In the genomic region with DNA sequence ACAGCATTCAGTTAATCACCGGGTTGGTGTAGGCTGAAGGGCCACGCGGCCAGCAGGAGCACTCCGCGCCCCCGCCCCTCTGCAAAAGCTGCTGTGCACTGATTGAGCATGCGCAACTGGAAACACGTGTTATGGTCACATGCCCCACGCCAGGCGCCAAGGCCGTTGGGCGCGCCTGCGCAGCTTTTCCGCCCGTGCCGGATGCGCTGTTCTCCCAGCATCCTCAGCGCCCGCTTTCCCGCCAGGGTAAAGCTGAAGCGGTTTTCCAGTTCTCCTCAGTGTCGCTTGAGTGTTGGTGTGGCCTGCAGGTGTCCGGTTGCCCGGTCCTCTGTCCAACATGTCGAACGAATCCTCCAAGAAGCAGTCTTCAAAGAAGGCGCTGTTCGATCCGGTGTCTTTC, we compare ENCODE assay signal across 25 mouse cellular contexts. TPM values are rescaled to one million over a fixed set of nuclear protein-coding genes. Genes with fewer than 3 reads are reported as not detected.
DNase-seq lines count a peak whose midpoint lies in the region; ATAC-seq and TF ChIP-seq lines count a peak whose summit lies in the region.
"Had no signal": no experiment of that assay in that cellular context is flagged by ENCODE, and none has a peak within 500 bp of the region (broad histone marks: within the 10 kb centered on the region; RNA-seq: fewer than 3 reads in every experiment).

TSS of gene Slc25a31 (plus strand) at position 201 of the 400 bp plus-strand sequence.

- TF ChIP-seq EP300 in ES-Bruce4 (IDR thresholded peaks at IDR 0.05; ENCODE audit: insufficient read depth, low read depth, low read length) = no peak

- H3K4me1 ChIP-seq in heart, embryonic 11.5 days (ENCODE audit: control insufficient read depth, insufficient read depth, low read length) = no peaks in the 10 kb centered on the region
- H3K4me1 ChIP-seq in ES-Bruce4 (ENCODE audit: control insufficient read depth, insufficient read depth, low read length) = no peaks in the 10 kb centered on the region
- no peaks in the 10 kb centered on the region for H3K4me1 ChIP-seq in forebrain, embryonic 11.5 days (replicated peaks; ENCODE audit: control insufficient read depth, insufficient read depth, low read length)
- H3K4me1 ChIP-seq: embryonic facial prominence, embryonic 15.5 days; forebrain, embryonic 10.5 days; forebrain, embryonic 15.5 days; heart, embryonic 10.5 days; heart, embryonic 15.5 days; hindbrain, embryonic 13.5 days had no signal

- H3K9ac ChIP-seq in heart, embryonic 11.5 days (ENCODE audit: low read depth, low read length) = no peak within 1 kb of the TSS
- no peak within 1 kb of the TSS for H3K9ac ChIP-seq in ES-Bruce4 (ENCODE audit: low read depth, poor library complexity, severe bottlenecking)
- H3K9ac ChIP-seq in forebrain, embryonic 11.5 days (ENCODE audit: low read length) = no peak within 1 kb of the TSS
- H3K9ac ChIP-seq: embryonic facial prominence, embryonic 15.5 days; forebrain, embryonic 15.5 days; heart, embryonic 15.5 days; hindbrain, embryonic 13.5 days had no signal

- no peak for TF ChIP-seq POLR2A in ES-Bruce4 (IDR thresholded peaks at IDR 0.05; ENCODE audit: insufficient read depth, low read length)

- 0 out of 2 replicates have a peak, but pooled peaks cover 2% of the 10 kb centered on the region for H3K9me3 ChIP-seq in heart, embryonic 11.5 days (replicated peaks; ENCODE audit: control insufficient read depth, low read length)
- H3K9me3 ChIP-seq in ES-Bruce4 (replicated peaks; ENCODE audit: control insufficient read depth, insufficient read depth, low read length, poor library complexity, severe bottlenecking) = 0 out of 2 replicates have a peak, but pooled peaks cover 4% of the 10 kb centered on the region
- H3K9me3 ChIP-seq in forebrain, embryonic 11.5 days (ENCODE audit: control insufficient read depth, low read length) = no peaks in the 10 kb centered on the region; the same call in 1 of the 2 replicates
- H3K9me3 ChIP-seq: embryonic facial prominence, embryonic 15.5 days; forebrain, embryonic 15.5 days; heart, embryonic 10.5 days; heart, embryonic 15.5 days had no signal

- no peaks in the 10 kb centered on the region for H3K27me3 ChIP-seq in heart, embryonic 11.5 days (ENCODE audit: control insufficient read depth, insufficient read depth, low read length)
- peaks cover 5% of the 10 kb centered on the region for H3K27me3 ChIP-seq in ES-Bruce4 (ENCODE audit: control insufficient read depth, insufficient read depth, low read length, poor library complexity, severe bottlenecking)
- H3K27me3 ChIP-seq in forebrain, embryonic 11.5 days (ENCODE audit: control insufficient read depth, insufficient read depth, low read length) = no peaks in the 10 kb centered on the region
- H3K27me3 ChIP-seq: embryonic facial prominence, embryonic 15.5 days; forebrain, embryonic 15.5 days; heart, embryonic 15.5 days; hindbrain, embryonic 13.5 days had no signal

- H3K36me3 ChIP-seq in heart, embryonic 11.5 days (ENCODE audit: control insufficient read depth, insufficient read depth, low read length) = no peaks in the 10 kb centered on the region
- no peaks in the 10 kb centered on the region for H3K36me3 ChIP-seq in ES-Bruce4 (ENCODE audit: control insufficient read depth, insufficient read depth, low read length, poor library complexity, severe bottlenecking)
- no peaks in the 10 kb centered on the region for H3K36me3 ChIP-seq in forebrain, embryonic 11.5 days (ENCODE audit: control insufficient read depth, insufficient read depth, low read length)
- H3K36me3 ChIP-seq: embryonic facial prominence, embryonic 15.5 days; forebrain, embryonic 15.5 days; heart, embryonic 10.5 days; heart, embryonic 15.5 days; hindbrain, embryonic 13.5 days had no signal

- no peak within 1 kb of the TSS for H3K27ac ChIP-seq in heart, embryonic 11.5 days (ENCODE audit: low read depth, low read length)
- H3K27ac ChIP-seq in ES-Bruce4 (ENCODE audit: insufficient read depth, low read length) = no peak within 1 kb of the TSS
- no peak within 1 kb of the TSS for H3K27ac ChIP-seq in forebrain, embryonic 11.5 days (ENCODE audit: low read depth, low read length)
- H3K27ac ChIP-seq: embryonic facial prominence, embryonic 15.5 days; forebrain, embryonic 10.5 days; forebrain, embryonic 15.5 days; heart, embryonic 10.5 days; heart, embryonic 15.5 days; hindbrain, embryonic 13.5 days had no signal

- 79% methylated on average over 30 of the region's 30 CpGs for WGBS in heart, embryonic 11.5 days (ENCODE audit: insufficient replicate concordance)
- WGBS in forebrain, embryonic 11.5 days = 93% methylated on average over 30 of the region's 30 CpGs

- DNase-seq in heart, adult 11 months = peak; percentile 88
- DNase-seq in ZHBTc4 (ENCODE audit: low read depth, low spot score) = peak; percentile 74
- DNase-seq in kidney, adult 9 months = no peak
- DNase-seq in forebrain, embryonic 11.5 days (ENCODE audit: low spot score) = no peak
- DNase-seq in lung, adult 18-20 months = no peak
- DNase-seq: adrenal gland, postnatal 10 days; cerebellum, adult 11 months; cerebellum, adult 8-10 months; cerebellum, postnatal 14 days; embryo, embryonic 11 days; gastrocnemius, postnatal 36 days; heart, adult 18-20 months; heart, postnatal 14 days had no signal

- no peak for ATAC-seq in heart, embryonic 11.5 days (replicated peaks; ENCODE audit: insufficient number of reproducible peaks, low FRiP score, low TSS enrichment)
- no peak for ATAC-seq in forebrain, embryonic 11.5 days (replicated peaks; ENCODE audit: low FRiP score)
- ATAC-seq: forebrain, embryonic 15.5 days; intestine, embryonic 16.5 days; Patski had no signal

- H3K4me2 ChIP-seq in heart, embryonic 11.5 days = no peak within 1 kb of the TSS
- no peak within 1 kb of the TSS for H3K4me2 ChIP-seq in forebrain, embryonic 11.5 days (ENCODE audit: low read depth, low read length, severe bottlenecking)
- H3K4me2 ChIP-seq: embryonic facial prominence, embryonic 15.5 days; forebrain, embryonic 15.5 days; heart, embryonic 15.5 days; hindbrain, embryonic 13.5 days had no signal

- TF ChIP-seq CTCF in ES-Bruce4 (IDR thresholded peaks at IDR 0.05; ENCODE audit: low read depth, low read length) = no peak

- no peak within 1 kb of the TSS for H3K4me3 ChIP-seq in heart, embryonic 11.5 days (ENCODE audit: low read depth, low read length)
- 0 out of 2 replicates have a peak within 1 kb of the TSS, but pooled peaks have one; percentile 1 for H3K4me3 ChIP-seq in ES-Bruce4 (ENCODE audit: low read depth, low read length)
- H3K4me3 ChIP-seq in forebrain, embryonic 11.5 days (ENCODE audit: low read depth, low read length) = no peak within 1 kb of the TSS
- H3K4me3 ChIP-seq: embryonic facial prominence, embryonic 15.5 days; erythroblast, embryonic 14.5 days; forebrain, embryonic 10.5 days; forebrain, embryonic 15.5 days; heart, embryonic 10.5 days; heart, embryonic 15.5 days; hindbrain, embryonic 13.5 days had no signal

RNA-seq across cellular contexts. Expression of gene Slc25a31, which starts in this region (rescaled TPM):
- polyA plus RNA-seq in heart, embryonic 11.5 days (2014; fragmentation: Nextera tagmentation; extraction: Ambion mirVana) = 0.56 and 0.66 TPM in 2 replicates
- polyA plus RNA-seq in ES-Bruce4 (2011; ENCODE audit: insufficient read depth, insufficient read length, low read depth, missing spikeins) = not detected in 2 replicates
- 0.11 TPM in 1 of 2 replicates, not detected in the other for polyA plus RNA-seq in forebrain, embryonic 11.5 days (2014; fragmentation: Nextera tagmentation; extraction: Ambion mirVana)
- polyA plus RNA-seq: C2C12; erythroblast, embryonic 14.5 days; Patski had no signal

Comparison
In these comparisons a context has a peak if more than half of its experiments do, and no peak if none do; other contexts are left out.
1. DNase-seq: peak in heart, adult 11 months (single experiment) and ZHBTc4 (single experiment); none in kidney, adult 9 months (single experiment), forebrain, embryonic 11.5 days (single experiment) and lung, adult 18-20 months (0 of 2).